Mouse (Mus musculus): ENCODE data around the gene Ssr1. TPM values are rescaled to one million over a fixed set of nuclear protein-coding genes. Genes with fewer than 3 reads are reported as not detected.

Gene Ssr1
- polyA plus RNA-seq, 1 experiment = 44.7 TPM

DNA sequence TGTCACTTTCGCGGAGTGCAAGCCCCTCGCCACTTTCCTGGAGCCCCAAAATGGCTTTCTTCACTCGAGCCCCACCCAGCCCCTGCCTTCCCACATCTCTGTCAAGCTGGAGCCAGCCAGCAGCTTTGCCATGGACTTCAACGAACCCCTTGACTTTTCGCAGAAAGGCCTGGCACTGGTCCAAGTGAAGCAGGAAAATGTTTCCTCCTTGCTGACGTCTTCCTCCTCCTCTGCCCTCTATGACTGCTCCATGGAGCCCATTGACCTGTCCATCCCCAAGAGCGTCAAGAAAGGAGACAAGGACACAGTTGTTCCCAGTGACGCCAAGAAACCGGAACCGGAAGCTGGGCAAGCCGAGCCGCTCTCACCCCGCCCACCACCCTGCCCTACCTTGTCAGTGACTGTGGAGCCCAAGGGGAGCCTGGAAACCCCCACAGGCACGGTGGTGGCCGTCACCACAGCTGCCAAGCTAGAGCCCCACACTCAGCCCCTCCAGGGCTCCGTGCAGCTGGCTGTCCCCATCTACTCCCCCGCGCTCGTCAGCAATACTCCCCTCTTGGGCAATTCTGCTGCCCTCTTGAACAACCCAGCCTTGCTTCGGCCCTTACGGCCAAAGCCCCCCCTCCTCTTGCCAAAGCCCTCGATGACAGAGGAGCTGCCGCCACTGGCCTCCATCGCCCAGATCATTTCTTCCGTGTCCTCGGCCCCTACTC, 62.7 kb downstream of the Ssr1 start:
- Histone ChIP-seq H3ac (ENCODE audit: control insufficient read depth, insufficient read length) (no peak overlapping the region), H3K79me2 (ENCODE audit: control insufficient read depth, insufficient read depth) (peaks cover 2% of the 10 kb centered on the region), H3K36me3 (ENCODE audit: control insufficient read depth, insufficient read depth) (peaks cover 66% of the 10 kb centered on the region), H3K4me3 (no peak overlapping the region), H3K27me3 (ENCODE audit: control insufficient read depth, insufficient read depth, insufficient read length) (no peaks in the 10 kb centered on the region), H3K4me2 (ENCODE audit: low read depth) (no peak overlapping the region)
- no peak for TF ChIP-seq POLR2A (IDR thresholded peaks at IDR 0.05; ENCODE audit: insufficient read length, low read depth)

DNA sequence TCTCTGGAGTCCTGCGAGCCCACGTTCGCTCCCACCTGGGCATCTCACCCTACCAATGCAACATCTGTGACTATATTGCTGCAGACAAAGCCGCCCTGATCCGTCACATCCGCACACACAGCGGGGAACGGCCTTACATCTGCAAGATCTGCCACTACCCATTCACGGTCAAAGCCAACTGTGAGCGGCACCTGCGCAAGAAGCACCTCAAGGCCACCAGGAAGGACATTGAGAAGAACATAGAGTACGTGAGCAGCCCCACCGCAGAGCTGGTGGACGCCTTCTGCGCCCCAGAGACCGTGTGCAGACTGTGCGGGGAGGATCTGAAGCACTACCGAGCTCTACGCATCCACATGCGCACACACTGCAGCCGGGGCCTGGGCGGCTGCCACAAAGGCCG, 63.4 kb downstream of the Ssr1 start:
- H3K27me3 ChIP-seq (ENCODE audit: control insufficient read depth, insufficient read depth, insufficient read length) = no peaks in the 10 kb centered on the region
- H3K79me2 ChIP-seq (ENCODE audit: control insufficient read depth, insufficient read depth) = peaks cover 2% of the 10 kb centered on the region
- peaks cover 71% of the 10 kb centered on the region for H3K36me3 ChIP-seq (ENCODE audit: control insufficient read depth, insufficient read depth)
- no peak for TF ChIP-seq SRF (IDR thresholded peaks at IDR 0.05; ENCODE audit: control insufficient read depth, insufficient read length, low read depth)
- no peak for TF ChIP-seq TCF12 (IDR thresholded peaks at IDR 0.05; ENCODE audit: insufficient read depth, poor library complexity, severe bottlenecking)
- no peak for TF ChIP-seq MAX (IDR thresholded peaks at IDR 0.05; ENCODE audit: low read depth)
- no peak for TF ChIP-seq POLR2AphosphoS2 (IDR thresholded peaks at IDR 0.05; ENCODE audit: insufficient read length, low read depth)
- H3ac ChIP-seq (ENCODE audit: control insufficient read depth, insufficient read length) = no peak overlapping the region
- H3K4me2 ChIP-seq (ENCODE audit: low read depth) = no peak overlapping the region
- no peak overlapping the region for H3K4me3 ChIP-seq

DNA sequence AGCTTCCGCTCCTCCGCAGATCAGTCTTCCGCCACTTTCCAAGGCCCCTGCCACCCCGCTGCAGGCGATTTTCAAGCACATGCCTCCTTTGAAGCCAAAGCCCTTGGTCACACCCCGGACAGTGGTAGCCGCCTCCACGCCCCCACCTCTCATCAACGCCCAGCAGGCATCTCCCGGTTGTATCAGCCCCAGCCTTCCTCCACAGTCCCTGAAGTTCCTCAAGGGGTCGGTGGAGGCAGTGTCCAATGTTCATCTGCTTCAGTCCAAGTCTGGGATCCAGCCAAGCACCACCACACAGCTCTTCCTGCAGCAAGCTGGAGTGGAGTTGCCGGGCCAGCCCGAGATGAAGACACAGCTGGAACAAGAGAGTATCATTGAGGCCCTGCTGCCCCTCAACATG, 63.9 kb downstream of the Ssr1 start:
- Histone ChIP-seq H3K27me3 (ENCODE audit: control insufficient read depth, insufficient read depth, insufficient read length) (no peaks in the 10 kb centered on the region), H3K4me3 (no peak overlapping the region), H3K36me3 (ENCODE audit: control insufficient read depth, insufficient read depth) (peaks cover 71% of the 10 kb centered on the region), H3K79me2 (ENCODE audit: control insufficient read depth, insufficient read depth) (peaks cover 2% of the 10 kb centered on the region), H3ac (ENCODE audit: control insufficient read depth, insufficient read length) (no peak overlapping the region), H3K4me2 (ENCODE audit: low read depth) (no peak overlapping the region)
- TF ChIP-seq SRF (IDR thresholded peaks at IDR 0.05; ENCODE audit: control insufficient read depth, insufficient read length, low read depth) (no peak), E2F4 (IDR thresholded peaks at IDR 0.05; ENCODE audit: insufficient read depth) (no peak), POLR2AphosphoS2 (IDR thresholded peaks at IDR 0.05; ENCODE audit: insufficient read length, low read depth) (no peak), MYOG (IDR thresholded peaks at IDR 0.05; ENCODE audit: control insufficient read depth in 1 of 3, insufficient read depth in 1 of 3, insufficient read length in 2 of 3, low read depth in 2 of 3) (no peak)

DNA sequence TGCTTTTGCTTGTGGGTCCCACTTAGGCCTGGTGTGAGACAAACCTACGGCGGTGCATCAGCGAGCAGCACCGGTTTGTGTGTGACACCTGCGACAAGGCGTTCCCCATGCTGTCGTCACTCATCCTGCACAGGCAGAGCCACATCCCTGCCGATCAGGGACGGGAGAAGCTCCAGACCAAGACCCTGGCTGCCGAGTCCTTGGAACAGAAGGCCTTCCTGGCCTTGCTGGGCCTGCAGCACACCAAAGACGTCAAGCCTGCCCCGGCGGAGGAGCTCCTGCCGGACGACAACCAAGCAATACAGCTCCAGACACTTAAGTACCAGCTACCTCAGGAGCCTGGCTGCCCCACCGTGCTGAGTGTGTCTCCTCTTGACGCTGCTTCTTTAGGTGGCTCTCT, 64.5 kb downstream of the Ssr1 start:
- H3K36me3 ChIP-seq (ENCODE audit: control insufficient read depth, insufficient read depth) = peaks cover 73% of the 10 kb centered on the region
- H3K4me3 ChIP-seq = no peak overlapping the region
- TF ChIP-seq MYOG (IDR thresholded peaks at IDR 0.05; ENCODE audit: control insufficient read depth in 1 of 3, insufficient read depth in 1 of 3, insufficient read length in 2 of 3, low read depth in 2 of 3) (no peak), TCF3 (IDR thresholded peaks at IDR 0.05; ENCODE audit: insufficient read length, low read depth) (no peak), USF1 (IDR thresholded peaks at IDR 0.05; ENCODE audit: low read depth) (no peak), SRF (IDR thresholded peaks at IDR 0.05; ENCODE audit: control insufficient read depth, insufficient read length, low read depth) (no peak), TCF12 (IDR thresholded peaks at IDR 0.05; ENCODE audit: insufficient read depth, poor library complexity, severe bottlenecking) (no peak), REST (IDR thresholded peaks at IDR 0.05; ENCODE audit: insufficient read depth, insufficient read length) (no peak), MYOD1 (IDR thresholded peaks at IDR 0.05; ENCODE audit: control insufficient read depth in 1 of 3, insufficient read length in 2 of 3, low read depth in 2 of 3) (no peak), POLR2AphosphoS2 (IDR thresholded peaks at IDR 0.05; ENCODE audit: insufficient read length, low read depth) (peak; percentile 32), E2F4 (IDR thresholded peaks at IDR 0.05; ENCODE audit: insufficient read depth) (no peak), MAX (IDR thresholded peaks at IDR 0.05; ENCODE audit: low read depth) (no peak), POLR2A (IDR thresholded peaks at IDR 0.05; ENCODE audit: insufficient read length, low read depth) (peak; percentile 26), CEBPB (IDR thresholded peaks at IDR 0.05; ENCODE audit: insufficient read depth, poor library complexity, severe bottlenecking) (no peak)
- H3ac ChIP-seq (ENCODE audit: control insufficient read depth, insufficient read length) = no peak overlapping the region
- H3K4me2 ChIP-seq (ENCODE audit: low read depth) = no peak overlapping the region
- no peaks in the 10 kb centered on the region for H3K27me3 ChIP-seq (ENCODE audit: control insufficient read depth, insufficient read depth, insufficient read length)
- H3K79me2 ChIP-seq (ENCODE audit: control insufficient read depth, insufficient read depth) = peaks cover 2% of the 10 kb centered on the region

DNA sequence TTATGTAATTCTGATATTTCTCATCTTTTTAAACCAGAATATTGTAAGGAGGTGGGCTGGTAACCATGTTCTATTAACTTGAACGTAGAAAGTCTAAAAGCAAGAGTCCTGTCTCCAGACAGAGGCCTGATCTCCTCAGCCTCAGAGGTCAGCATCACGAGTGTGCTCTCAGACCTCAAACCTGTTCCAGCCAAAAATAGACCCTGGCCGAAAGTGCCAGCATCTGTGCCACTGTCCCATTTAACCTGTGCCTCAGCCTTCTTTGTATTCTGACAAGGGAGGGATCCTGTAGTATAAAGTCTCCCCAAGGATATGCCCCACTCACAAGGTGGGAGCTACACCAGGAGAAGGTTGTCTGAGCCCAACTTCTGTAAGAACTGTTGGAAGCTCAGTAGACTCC, 67.6 kb downstream of the Ssr1 start:
- no peak overlapping the region for H3K4me2 ChIP-seq (ENCODE audit: low read depth)
- H3K36me3 ChIP-seq (ENCODE audit: control insufficient read depth, insufficient read depth) = peaks cover 58% of the 10 kb centered on the region
- no peaks in the 10 kb centered on the region for H3K27me3 ChIP-seq (ENCODE audit: control insufficient read depth, insufficient read depth, insufficient read length)
- H3ac ChIP-seq (ENCODE audit: control insufficient read depth, insufficient read length) = no peak overlapping the region
- no peak for TF ChIP-seq MYOG (IDR thresholded peaks at IDR 0.05; ENCODE audit: control insufficient read depth in 1 of 3, insufficient read depth in 1 of 3, insufficient read length in 2 of 3, low read depth in 2 of 3)
- H3K79me2 ChIP-seq (ENCODE audit: control insufficient read depth, insufficient read depth) = peaks cover 2% of the 10 kb centered on the region
- no peak overlapping the region for H3K4me3 ChIP-seq

DNA sequence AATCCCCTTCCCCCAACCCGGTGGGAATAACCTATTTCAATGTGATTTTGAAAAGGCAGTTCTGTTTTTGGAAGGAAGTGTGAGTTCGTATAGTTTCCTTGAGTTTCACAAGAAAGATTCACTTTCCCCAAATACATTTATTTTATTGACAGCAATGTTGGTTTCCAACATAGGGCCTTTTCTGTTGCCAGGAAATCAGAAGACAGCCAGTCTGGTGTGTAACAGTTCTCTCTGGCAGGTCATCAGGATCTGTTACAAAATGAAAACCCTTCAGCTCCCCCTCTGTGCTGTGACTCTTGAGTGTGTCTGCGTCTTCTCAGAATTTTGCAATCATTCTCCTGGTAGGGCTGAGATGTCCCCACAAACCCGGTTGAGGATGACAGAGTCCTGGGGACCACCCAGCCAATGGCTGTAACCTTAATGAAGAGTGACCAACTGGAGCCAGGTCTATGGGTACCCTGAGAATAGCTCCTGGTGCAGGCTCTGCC, 69.5 kb downstream of the Ssr1 start:
- Histone ChIP-seq H3K36me3 (ENCODE audit: control insufficient read depth, insufficient read depth) (peaks cover 43% of the 10 kb centered on the region), H3K27me3 (ENCODE audit: control insufficient read depth, insufficient read depth, insufficient read length) (no peaks in the 10 kb centered on the region), H3ac (ENCODE audit: control insufficient read depth, insufficient read length) (no peak overlapping the region), H3K79me2 (ENCODE audit: control insufficient read depth, insufficient read depth) (peaks cover 2% of the 10 kb centered on the region), H3K4me2 (ENCODE audit: low read depth) (no peak overlapping the region), H3K4me3 (no peak overlapping the region)
- TF ChIP-seq MYOG (IDR thresholded peaks at IDR 0.05; ENCODE audit: control insufficient read depth in 1 of 3, insufficient read depth in 1 of 3, insufficient read length in 2 of 3, low read depth in 2 of 3) = no peak
- no peak for TF ChIP-seq REST (IDR thresholded peaks at IDR 0.05; ENCODE audit: insufficient read depth, insufficient read length)
- TF ChIP-seq POLR2A (IDR thresholded peaks at IDR 0.05; ENCODE audit: insufficient read length, low read depth) = no peak

All from myocyte (in vitro differentiated cells).